Mouse (Mus musculus): ENCODE measurements around the gene Sept14. TPM values are rescaled to one million over a fixed set of nuclear protein-coding genes. Genes with fewer than 3 reads are reported as not detected.

The Sept14 gene
- not detected in 2 replicates for polyA plus RNA-seq (2012; rRNA removed)

GRCm38 (mm10) chr5:129708412-129708811 lies at the start of gene Sept14:
Sept14 (minus strand) TSS chr5:129708512.
- no peaks in the 10 kb centered on the region for H3K27me3 ChIP-seq (ENCODE audit: control insufficient read depth, insufficient read depth, low read length)
- no peaks in the 10 kb centered on the region for H3K36me3 ChIP-seq (ENCODE audit: control insufficient read depth, insufficient read depth, low read length)
- TF ChIP-seq CTCF (IDR thresholded peaks at IDR 0.05; ENCODE audit: extremely low read depth, insufficient read depth, insufficient read length, insufficient replicate concordance) (no peak), POLR2A (IDR thresholded peaks at IDR 0.05; ENCODE audit: low read depth, low read length) (no peak)
- H3K4me3 ChIP-seq (ENCODE audit: extremely low read depth, insufficient read depth, insufficient read length), result no peak within 1 kb of the TSS
- H3K27ac ChIP-seq (ENCODE audit: insufficient read depth, low read length), result no peak within 1 kb of the TSS
- 65% methylated on average over 2 of the region's 2 CpGs for WGBS
- DNase-seq (ENCODE audit: low read depth in 1 of 2, low spot score in 2 of 2), result no peak
- no peaks in the 10 kb centered on the region for H3K4me1 ChIP-seq (ENCODE audit: control insufficient read depth, insufficient read depth, insufficient read length)

- no peak overlapping the region for H3K27ac ChIP-seq (ENCODE audit: insufficient read depth, low read length)
- WGBS, result 96% methylated on average over 20 of the region's 20 CpGs
Measured at GRCm38 (mm10) chr5:129756886-129757285, 48.6 kb upstream of the Sept14 start.

GRCm38 (mm10) chr5:129744050-129744449 lies 35.7 kb upstream of the Sept14 start:
- 82% methylated on average over 6 of the region's 6 CpGs for WGBS
- peaks cover 15% of the 10 kb centered on the region for H3K36me3 ChIP-seq (ENCODE audit: control insufficient read depth, insufficient read depth, low read length)
- TF ChIP-seq POLR2A (IDR thresholded peaks at IDR 0.05; ENCODE audit: low read depth, low read length) (no peak), CTCF (IDR thresholded peaks at IDR 0.05; ENCODE audit: extremely low read depth, insufficient read depth, insufficient read length, insufficient replicate concordance) (no peak)
- no peaks in the 10 kb centered on the region for H3K27me3 ChIP-seq (ENCODE audit: control insufficient read depth, insufficient read depth, low read length)
- H3K4me3 ChIP-seq (ENCODE audit: extremely low read depth, insufficient read depth, insufficient read length), result no peak overlapping the region
- H3K27ac ChIP-seq (ENCODE audit: insufficient read depth, low read length), result no peak overlapping the region
- no peaks in the 10 kb centered on the region for H3K4me1 ChIP-seq (ENCODE audit: control insufficient read depth, insufficient read depth, insufficient read length)
- no peak for DNase-seq (ENCODE audit: low read depth in 1 of 2, low spot score in 2 of 2)

More at GRCm38 (mm10) chr5:129756886-129757285, 48.6 kb upstream of the Sept14 start:
- Histone ChIP-seq H3K4me3 (ENCODE audit: extremely low read depth, insufficient read depth, insufficient read length) (no peak overlapping the region), H3K4me1 (ENCODE audit: control insufficient read depth, insufficient read depth, insufficient read length) (no peaks in the 10 kb centered on the region), H3K36me3 (ENCODE audit: control insufficient read depth, insufficient read depth, low read length) (peaks cover 8% of the 10 kb centered on the region), H3K27me3 (ENCODE audit: control insufficient read depth, insufficient read depth, low read length) (no peaks in the 10 kb centered on the region)
- no peak for DNase-seq (ENCODE audit: low read depth in 1 of 2, low spot score in 2 of 2)
- TF ChIP-seq CTCF (IDR thresholded peaks at IDR 0.05; ENCODE audit: extremely low read depth, insufficient read depth, insufficient read length, insufficient replicate concordance) (no peak), POLR2A (IDR thresholded peaks at IDR 0.05; ENCODE audit: low read depth, low read length) (no peak)

- Histone ChIP-seq H3K36me3 (ENCODE audit: control insufficient read depth, insufficient read depth, low read length) (peaks cover 14% of the 10 kb centered on the region), H3K4me3 (ENCODE audit: extremely low read depth, insufficient read depth, insufficient read length) (no peak overlapping the region), H3K4me1 (ENCODE audit: control insufficient read depth, insufficient read depth, insufficient read length) (no peaks in the 10 kb centered on the region), H3K27ac (ENCODE audit: insufficient read depth, low read length) (no peak overlapping the region), H3K27me3 (ENCODE audit: control insufficient read depth, insufficient read depth, low read length) (no peaks in the 10 kb centered on the region)
- WGBS, result 85% methylated on average over 7 of the region's 7 CpGs
- no peak for DNase-seq (ENCODE audit: low read depth in 1 of 2, low spot score in 2 of 2)
- TF ChIP-seq POLR2A (IDR thresholded peaks at IDR 0.05; ENCODE audit: low read depth, low read length) (no peak), CTCF (IDR thresholded peaks at IDR 0.05; ENCODE audit: extremely low read depth, insufficient read depth, insufficient read length, insufficient replicate concordance) (no peak)
Measured at GRCm38 (mm10) chr5:129742903-129743488, 34.7 kb upstream of the Sept14 start.

- TF ChIP-seq POLR2A (IDR thresholded peaks at IDR 0.05; ENCODE audit: low read depth, low read length) (no peak), CTCF (IDR thresholded peaks at IDR 0.05; ENCODE audit: extremely low read depth, insufficient read depth, insufficient read length, insufficient replicate concordance) (no peak)
- no peak for DNase-seq (ENCODE audit: low read depth in 1 of 2, low spot score in 2 of 2)
- Histone ChIP-seq H3K27ac (ENCODE audit: insufficient read depth, low read length) (no peak overlapping the region), H3K4me3 (ENCODE audit: extremely low read depth, insufficient read depth, insufficient read length) (no peak overlapping the region), H3K4me1 (ENCODE audit: control insufficient read depth, insufficient read depth, insufficient read length) (no peaks in the 10 kb centered on the region), H3K36me3 (ENCODE audit: control insufficient read depth, insufficient read depth, low read length) (peaks cover 7% of the 10 kb centered on the region), H3K27me3 (ENCODE audit: control insufficient read depth, insufficient read depth, low read length) (no peaks in the 10 kb centered on the region)
- WGBS, result 83% methylated on average over 1 of the region's 1 CpGs
Measured at GRCm38 (mm10) chr5:129740976-129741375, 32.7 kb upstream of the Sept14 start.

- no peaks in the 10 kb centered on the region for H3K36me3 ChIP-seq (ENCODE audit: control insufficient read depth, insufficient read depth, low read length)
- no peak overlapping the region for H3K27ac ChIP-seq (ENCODE audit: insufficient read depth, low read length)
- TF ChIP-seq POLR2A (IDR thresholded peaks at IDR 0.05; ENCODE audit: low read depth, low read length), result no peak
- TF ChIP-seq CTCF (IDR thresholded peaks at IDR 0.05; ENCODE audit: extremely low read depth, insufficient read depth, insufficient read length, insufficient replicate concordance), result no peak
- no peaks in the 10 kb centered on the region for H3K27me3 ChIP-seq (ENCODE audit: control insufficient read depth, insufficient read depth, low read length)
- WGBS, result 86% methylated on average over 5 of the region's 5 CpGs
- H3K4me1 ChIP-seq (ENCODE audit: control insufficient read depth, insufficient read depth, insufficient read length), result no peaks in the 10 kb centered on the region
- H3K4me3 ChIP-seq (ENCODE audit: extremely low read depth, insufficient read depth, insufficient read length), result no peak overlapping the region
- DNase-seq (ENCODE audit: low read depth in 1 of 2, low spot score in 2 of 2), result no peak
Measured at GRCm38 (mm10) chr5:129731021-129731420, 22.7 kb upstream of the Sept14 start.

- H3K27ac ChIP-seq (ENCODE audit: insufficient read depth, low read length), result no peak overlapping the region
- H3K27me3 ChIP-seq (ENCODE audit: control insufficient read depth, insufficient read depth, low read length), result no peaks in the 10 kb centered on the region
- WGBS, result 69% methylated on average over 11 of the region's 11 CpGs
- no peaks in the 10 kb centered on the region for H3K36me3 ChIP-seq (ENCODE audit: control insufficient read depth, insufficient read depth, low read length)
- no peaks in the 10 kb centered on the region for H3K4me1 ChIP-seq (ENCODE audit: control insufficient read depth, insufficient read depth, insufficient read length)
- no peak overlapping the region for H3K4me3 ChIP-seq (ENCODE audit: extremely low read depth, insufficient read depth, insufficient read length)
- TF ChIP-seq CTCF (IDR thresholded peaks at IDR 0.05; ENCODE audit: extremely low read depth, insufficient read depth, insufficient read length, insufficient replicate concordance) (no peak), POLR2A (IDR thresholded peaks at IDR 0.05; ENCODE audit: low read depth, low read length) (no peak)
- DNase-seq (ENCODE audit: low read depth in 1 of 2, low spot score in 2 of 2), result no peak
Measured at GRCm38 (mm10) chr5:129730344-129730743, 22.0 kb upstream of the Sept14 start.
